Mouse (Mus musculus) embryonic facial prominence, embryonic 11.5 days (tissue): ENCODE results near the gene Cd3eap. TPM values are rescaled to one million over a fixed set of nuclear protein-coding genes. Genes with fewer than 3 reads are reported as not detected.

Experiments
- ATAC-seq: fragments of 200-750 bp; cut with Nextera tagmentation; replicated peaks from 2 replicates; pipeline ENCODE4 v1.8.0; 2017; ENCODE audit warnings: low read depth; ENCODE audit not compliant: insufficient number of reproducible peaks, low FRiP score, low TSS enrichment
- DNase-seq: peaks from one replicate; pipeline ENCODE4 v3.0.0-alpha.2; 2015; ENCODE audit warnings: low spot score
- H3K27ac ChIP-seq: fragments of 300-500 bp; sonication (generic); replicated peaks from 2 replicates; pipeline ENCODE4 v1.5.1; 2014; ENCODE audit warnings: mild to moderate bottlenecking, low read depth, low read length, control low read depth
- H3K27me3 ChIP-seq: fragments of 300-500 bp; sonication (generic); 2 replicates; pipeline ENCODE4 v1.6.1; 2014; ENCODE audit warnings: mild to moderate bottlenecking, low read length, moderate library complexity, mixed read lengths; ENCODE audit not compliant: control insufficient read depth, insufficient read depth
- H3K36me3 ChIP-seq: fragments of 300-500 bp; sonication (generic); replicated peaks from 2 replicates; pipeline ENCODE4 v1.6.1; 2014; ENCODE audit warnings: low read depth, mild to moderate bottlenecking, low read length, moderate library complexity, mixed read lengths; ENCODE audit not compliant: control insufficient read depth, insufficient read depth
- H3K4me1 ChIP-seq: fragments of 300-500 bp; sonication (generic); 2 replicates; pipeline ENCODE4 v1.6.1; 2014; ENCODE audit warnings: low read length, mixed read lengths; ENCODE audit not compliant: control insufficient read depth, insufficient read depth
- H3K4me2 ChIP-seq: fragments of 300-500 bp; sonication (generic); 2 replicates; pipeline ENCODE4 v1.6.1; 2014; ENCODE audit warnings: low read depth, mild to moderate bottlenecking, control low read depth, low read length, moderate library complexity
- H3K4me3 ChIP-seq: fragments of 300-500 bp; sonication (generic); 2 replicates; pipeline ENCODE4 v1.5.1; 2014; ENCODE audit warnings: low read depth, low read length, control low read depth
- H3K9ac ChIP-seq: fragments of 300-500 bp; sonication (generic); replicated peaks from 2 replicates; pipeline ENCODE4 v1.6.1; 2014; ENCODE audit warnings: mild to moderate bottlenecking, control low read depth, low read length
- H3K9me3 ChIP-seq: fragments of 300-500 bp; sonication (generic); replicated peaks from 2 replicates; pipeline ENCODE4 v1.6.1; 2016; ENCODE audit warnings: mild to moderate bottlenecking, low read length, inconsistent platforms, mixed read lengths; ENCODE audit not compliant: control insufficient read depth
- WGBS: fragments of 180-500 bp; shearing (Covaris S2); extraction: QIAGEN DNeasy Blood & Tissue Kit; methylation state at CpG from one replicate; pipeline ENCODE4 v1.1.7; 2014; 5-methylcytosine and 5-hydroxymethylcytosine counted together
- polyA plus RNA-seq: library from polyadenylated mRNA; unstranded; fragments of >200 nt; fragmentation: Nextera tagmentation; extraction: Ambion mirVana; gene quantifications from 2 replicates; pipeline ENCODE4 v1.2.1, GENCODE M21; 2014

The Cd3eap gene
- polyA plus RNA-seq, 1 experiment from 2014 or later, result 20.1 TPM

DNA sequence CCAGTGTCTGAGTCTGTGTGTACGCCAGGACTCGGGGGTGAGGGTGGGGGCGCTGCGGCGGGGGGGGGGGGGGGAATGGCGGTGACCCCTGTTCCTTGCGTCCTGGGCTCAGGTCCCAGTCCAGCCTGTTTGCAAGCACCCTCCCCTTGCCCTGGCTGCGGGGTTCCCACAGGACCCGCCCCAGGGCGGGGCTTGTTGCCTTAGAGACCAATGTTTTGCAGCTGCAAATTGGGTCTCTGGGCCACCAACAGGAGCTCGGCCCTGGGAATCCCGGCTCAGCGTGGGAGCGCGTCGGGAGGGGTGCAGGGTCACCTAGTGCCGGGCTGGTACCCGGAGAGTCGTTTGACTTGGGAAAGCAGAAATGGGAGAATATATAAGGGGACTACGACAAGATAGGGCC lies 32.9 kb downstream of the Cd3eap start:
- Histone ChIP-seq H3K27ac (no peak overlapping the region; the same call in 1 of the 2 replicates), H3K4me1 (no peaks in the 10 kb centered on the region), H3K9me3 (no peaks in the 10 kb centered on the region), H3K4me3 (peak overlapping the region; percentile 26; the same call in 1 of the 2 replicates), H3K36me3 (no peaks in the 10 kb centered on the region), H3K4me2 (peak overlapping the region; percentile 65), H3K27me3 (no peaks in the 10 kb centered on the region), H3K9ac (peak overlapping the region; percentile 14; the same call in 1 of the 2 replicates)
- ATAC-seq, result peak; percentile 75
- 0% methylated on average over 16 of the region's 20 CpGs for WGBS
- peak; percentile 90 for DNase-seq

DNA sequence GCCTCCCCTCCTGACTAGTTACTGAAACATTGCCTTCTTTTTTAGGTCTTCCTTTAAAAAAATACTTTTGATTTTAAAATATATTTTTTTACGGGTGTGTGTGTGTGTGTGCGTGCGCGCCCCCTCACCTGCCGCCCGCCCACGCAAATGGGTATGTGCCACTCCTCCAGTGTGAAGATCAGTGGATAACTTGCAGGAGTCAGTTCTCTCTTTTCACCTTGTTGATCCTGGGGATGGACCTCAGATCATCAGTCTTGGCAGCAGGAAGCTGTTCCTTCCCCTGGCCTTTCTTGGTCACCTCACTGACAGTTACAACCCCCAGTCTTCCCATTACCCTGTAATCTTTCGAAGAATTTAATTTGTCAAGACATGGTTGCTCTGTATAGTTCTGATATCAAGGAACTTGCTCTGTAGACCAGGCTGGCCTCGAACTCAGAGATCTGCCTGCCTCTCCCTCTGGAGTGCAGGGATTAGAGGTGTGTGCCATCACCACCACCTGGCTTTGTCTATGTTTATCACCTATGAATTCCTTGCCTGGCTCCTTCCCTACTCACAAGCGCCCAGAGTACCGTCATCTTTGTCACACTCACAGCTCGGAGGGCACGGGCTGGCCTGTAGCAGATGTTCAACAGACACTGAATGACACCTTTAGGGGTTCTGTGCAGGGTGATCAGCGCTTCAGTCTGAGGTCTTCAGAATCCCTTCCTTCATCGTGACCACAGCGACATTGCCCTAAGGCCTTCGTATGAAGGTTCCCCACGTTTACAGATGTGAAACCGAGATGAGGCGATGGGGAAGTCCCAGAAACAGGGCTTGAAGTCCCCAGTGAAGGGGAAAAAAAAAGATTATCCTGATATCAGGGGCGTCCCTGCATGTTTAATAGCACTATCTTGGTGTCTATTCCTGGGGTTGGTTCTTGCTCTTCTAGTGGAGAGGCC lies 33.8 kb downstream of the Cd3eap start:
- ATAC-seq (no peak), DNase-seq (no peak)
- Histone ChIP-seq H3K36me3 (no peaks in the 10 kb centered on the region), H3K9ac (no peak overlapping the region), H3K27me3 (no peaks in the 10 kb centered on the region), H3K9me3 (no peaks in the 10 kb centered on the region), H3K4me2 (no peak overlapping the region), H3K4me3 (no peak overlapping the region; the same call in 1 of the 2 replicates), H3K27ac (no peak overlapping the region), H3K4me1 (no peaks in the 10 kb centered on the region)
- WGBS, result 71% methylated on average over 21 of the region's 21 CpGs

DNA sequence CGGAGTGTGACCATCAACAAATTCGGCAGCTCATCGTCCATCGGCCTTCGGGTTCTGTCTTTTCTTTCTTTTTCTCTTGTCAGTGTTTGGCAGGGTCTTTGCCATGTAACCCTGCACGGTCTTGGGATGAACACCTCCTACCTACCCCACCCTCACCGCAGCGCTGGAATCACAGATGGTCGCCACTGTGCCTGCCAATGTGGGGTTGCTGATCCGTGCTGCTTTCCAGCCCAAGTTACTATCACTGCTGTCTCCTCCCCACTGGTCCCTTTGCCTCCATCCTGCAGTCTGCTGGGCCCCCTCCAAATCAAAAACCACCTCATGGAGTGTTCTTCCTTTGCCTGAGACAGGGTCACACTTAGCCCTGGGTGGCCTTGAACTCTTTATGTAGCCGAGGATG lies 35.1 kb downstream of the Cd3eap start:
- H3K27me3 ChIP-seq, result no peaks in the 10 kb centered on the region
- WGBS, result 83% methylated on average over 11 of the region's 11 CpGs
- H3K4me2 ChIP-seq, result no peak overlapping the region
- H3K27ac ChIP-seq, result no peak overlapping the region
- H3K36me3 ChIP-seq, result no peaks in the 10 kb centered on the region
- no peak overlapping the region for H3K4me3 ChIP-seq
- DNase-seq, result no peak
- no peak for ATAC-seq
- H3K9me3 ChIP-seq, result no peaks in the 10 kb centered on the region
- no peaks in the 10 kb centered on the region for H3K4me1 ChIP-seq
- H3K9ac ChIP-seq, result no peak overlapping the region

DNA sequence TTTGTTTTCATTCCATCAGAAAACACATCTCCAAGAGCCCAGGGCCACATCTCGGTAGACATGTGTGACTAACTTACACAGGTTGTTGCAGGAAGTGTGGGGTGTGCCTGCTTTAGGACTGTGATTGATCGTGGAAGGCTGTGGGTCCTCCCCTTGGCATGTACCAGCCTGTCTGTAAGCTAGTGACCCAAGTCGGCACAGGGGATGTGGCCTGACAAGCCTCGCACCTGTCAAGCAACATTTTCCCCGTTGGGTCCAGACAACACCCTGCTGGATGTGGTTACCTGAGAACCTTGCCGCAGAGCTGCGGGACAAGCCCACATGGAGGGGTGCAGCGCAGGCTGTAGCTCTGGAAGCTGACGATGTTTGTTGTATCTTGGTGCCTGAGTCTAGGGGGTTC lies 36.8 kb downstream of the Cd3eap start:
- H3K9ac ChIP-seq, result no peak overlapping the region

DNA sequence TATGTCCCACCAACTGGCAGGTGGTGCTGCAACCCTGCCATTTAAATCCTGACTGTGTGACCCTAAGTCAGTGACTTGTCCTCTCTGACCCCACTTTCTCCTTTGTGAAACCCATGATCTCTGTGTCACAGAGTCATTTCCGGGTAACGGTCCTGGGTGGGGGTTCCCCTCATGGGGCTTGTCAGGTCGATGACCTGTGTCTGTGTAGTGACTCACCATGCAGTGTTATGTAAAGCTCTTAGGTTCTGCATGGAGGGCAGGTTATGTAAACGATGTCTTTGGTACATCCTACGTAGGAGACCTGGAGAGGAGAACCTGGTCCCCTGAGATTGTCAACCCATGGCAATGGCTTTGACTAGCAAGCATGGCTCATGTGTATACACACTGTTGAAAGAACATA lies 37.8 kb downstream of the Cd3eap start:
- Histone ChIP-seq H3K4me2 (no peak overlapping the region), H3K4me3 (no peak overlapping the region), H3K27me3 (no peaks in the 10 kb centered on the region), H3K36me3 (no peaks in the 10 kb centered on the region), H3K4me1 (no peaks in the 10 kb centered on the region), H3K27ac (no peak overlapping the region), H3K9ac (no peak overlapping the region), H3K9me3 (no peaks in the 10 kb centered on the region)
- DNase-seq, result no peak
- WGBS, result 61% methylated on average over 5 of the region's 5 CpGs
- no peak for ATAC-seq

More for the DNA sequence above, 36.8 kb downstream of the Cd3eap start:
- Histone ChIP-seq H3K4me1 (no peaks in the 10 kb centered on the region), H3K4me3 (no peak overlapping the region), H3K36me3 (no peaks in the 10 kb centered on the region), H3K27ac (no peak overlapping the region), H3K4me2 (no peak overlapping the region), H3K9me3 (no peaks in the 10 kb centered on the region), H3K27me3 (no peaks in the 10 kb centered on the region)
- 51% methylated on average over 9 of the region's 9 CpGs for WGBS
- ATAC-seq (no peak), DNase-seq (peak; percentile 36)

DNA sequence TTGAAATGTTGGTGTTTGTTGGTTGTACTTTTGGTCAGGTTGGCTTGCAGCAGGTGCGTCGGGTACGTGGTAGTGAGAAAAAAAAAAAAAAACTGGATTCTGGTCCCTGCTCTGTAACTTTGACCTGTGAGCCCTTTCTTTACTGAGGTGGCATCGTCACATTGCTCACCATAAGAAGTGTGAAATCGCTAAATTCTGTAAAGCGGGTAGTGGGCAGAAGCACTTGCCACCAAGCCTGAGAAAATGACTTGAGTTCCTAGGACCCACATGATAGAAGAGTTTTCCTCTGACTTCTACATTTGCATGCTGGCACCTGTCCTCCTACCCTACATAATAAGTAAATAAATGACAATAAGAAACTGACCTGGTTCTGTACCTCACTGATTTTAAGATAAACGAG lies 38.6 kb downstream of the Cd3eap start:
- H3K27me3 ChIP-seq, result no peaks in the 10 kb centered on the region
- WGBS, result 48% methylated on average over 7 of the region's 7 CpGs
- DNase-seq, result no peak
- no peaks in the 10 kb centered on the region for H3K4me1 ChIP-seq
- no peak overlapping the region for H3K4me3 ChIP-seq
- no peaks in the 10 kb centered on the region for H3K9me3 ChIP-seq
- H3K27ac ChIP-seq, result no peak overlapping the region
- no peak overlapping the region for H3K4me2 ChIP-seq
- ATAC-seq, result no peak
- H3K9ac ChIP-seq, result no peak overlapping the region
- no peaks in the 10 kb centered on the region for H3K36me3 ChIP-seq

DNA sequence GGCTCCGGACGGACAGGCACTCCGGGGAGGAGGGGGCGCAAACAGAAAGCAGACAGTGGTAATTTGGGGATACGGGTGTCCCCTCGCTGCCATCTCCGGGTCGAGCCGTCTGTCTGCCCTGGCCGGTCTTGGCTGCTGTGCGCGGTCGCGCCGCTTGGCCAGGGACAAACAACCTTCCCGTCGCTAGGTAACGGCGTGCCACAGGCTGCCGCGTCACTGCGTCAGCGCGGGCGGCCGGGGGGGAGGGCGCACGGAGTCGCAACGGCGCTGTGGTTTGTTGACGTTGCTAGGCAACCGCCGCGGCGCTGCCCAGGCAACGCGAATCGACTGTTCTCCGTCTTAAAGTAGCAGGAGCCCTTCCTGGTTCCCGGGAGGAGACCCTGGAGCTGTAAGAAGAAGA lies 39.4 kb downstream of the Cd3eap start:
- Histone ChIP-seq H3K4me3 (peak overlapping the region; percentile 30), H3K9ac (peak overlapping the region; percentile 35; the same call in 1 of the 2 replicates), H3K27ac (no peak overlapping the region), H3K36me3 (no peaks in the 10 kb centered on the region), H3K4me2 (peak overlapping the region; percentile 62), H3K27me3 (no peaks in the 10 kb centered on the region), H3K4me1 (no peaks in the 10 kb centered on the region), H3K9me3 (no peaks in the 10 kb centered on the region)
- peak; percentile 88 for ATAC-seq
- peak; percentile 98 for DNase-seq
- under 1% methylated on average over 41 of the region's 41 CpGs for WGBS

DNA sequence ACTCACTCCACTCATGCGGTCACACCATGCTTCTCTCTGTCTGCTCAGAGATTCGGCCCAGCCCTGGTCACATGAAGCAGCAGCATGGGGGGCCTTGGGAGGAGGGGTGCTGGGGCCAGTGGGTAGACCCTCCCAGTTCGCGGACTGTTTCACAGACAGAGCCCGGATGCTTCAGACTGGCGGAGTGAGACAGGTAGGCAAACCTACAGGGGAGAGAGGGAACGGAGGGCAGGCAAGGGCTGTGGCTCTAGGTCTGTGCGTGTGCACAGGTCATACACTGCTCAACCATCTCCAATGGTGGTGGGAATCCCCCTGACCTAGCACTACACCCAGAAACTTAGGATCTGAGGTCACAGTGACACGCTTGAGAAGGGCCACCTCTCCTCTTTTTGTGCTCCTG lies 39.8 kb downstream of the Cd3eap start:
- Histone ChIP-seq H3K27me3 (no peaks in the 10 kb centered on the region), H3K4me3 (peak overlapping the region; percentile 30), H3K4me1 (no peaks in the 10 kb centered on the region), H3K36me3 (no peaks in the 10 kb centered on the region), H3K9me3 (no peaks in the 10 kb centered on the region), H3K4me2 (peak overlapping the region; percentile 62), H3K9ac (peak overlapping the region; percentile 35; the same call in 1 of the 2 replicates), H3K27ac (no peak overlapping the region)
- ATAC-seq (peak; percentile 68), DNase-seq (no peak)
- 19% methylated on average over 9 of the region's 9 CpGs for WGBS
